Mouse (Mus musculus): ENCODE results near the gene Unc13d.

The Unc13d gene

DNA sequence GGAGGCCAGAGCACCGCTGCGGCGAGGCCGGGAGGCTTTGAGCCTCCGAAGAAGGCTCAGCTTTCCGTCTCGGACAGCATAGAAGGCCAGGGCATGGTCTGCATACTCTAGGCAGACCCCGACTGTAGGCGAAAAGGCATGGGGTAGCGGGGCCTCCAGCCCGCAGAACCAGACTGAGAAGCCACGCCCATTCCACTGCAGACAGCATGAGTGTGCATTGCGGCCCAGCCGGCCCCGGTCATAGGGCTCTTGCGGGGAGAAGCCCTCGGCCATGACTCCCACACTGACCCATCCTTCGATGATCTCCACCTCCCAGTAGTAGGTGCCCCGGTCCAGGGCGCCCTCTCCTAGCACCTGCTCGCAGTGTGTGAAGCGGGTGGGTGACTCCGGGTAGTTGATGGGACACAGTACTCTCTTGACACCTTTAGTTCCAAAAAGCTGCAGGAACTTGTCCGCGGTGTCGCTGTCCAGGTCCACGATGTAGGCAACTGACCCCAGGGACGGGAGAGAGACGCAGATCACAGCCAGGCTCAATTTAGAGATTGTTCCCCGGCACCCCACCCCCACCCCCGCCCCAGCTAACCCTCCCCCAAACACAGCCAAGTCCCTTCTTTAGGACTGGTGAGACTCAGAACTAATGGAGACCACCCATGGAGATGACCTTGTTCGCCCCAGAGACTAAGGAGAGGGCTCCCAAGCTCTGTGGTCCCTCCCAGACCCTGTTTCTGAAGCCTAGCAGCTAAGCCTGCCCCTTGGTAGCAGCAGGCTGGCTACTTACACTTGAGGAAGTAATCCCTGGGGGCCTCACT, 28.6 kb upstream of the Unc13d start:
- CTCF ChIA-PET: interaction anchor here in 3 of 4 experiments (0.6 to 2.1 kb wide), 12 partner anchors 9 to 1280 kb away, joined by 3 to 10 read pairs (median 3); partner anchors contain the start of gene Mrpl38 (in 1 of the 3)

DNA sequence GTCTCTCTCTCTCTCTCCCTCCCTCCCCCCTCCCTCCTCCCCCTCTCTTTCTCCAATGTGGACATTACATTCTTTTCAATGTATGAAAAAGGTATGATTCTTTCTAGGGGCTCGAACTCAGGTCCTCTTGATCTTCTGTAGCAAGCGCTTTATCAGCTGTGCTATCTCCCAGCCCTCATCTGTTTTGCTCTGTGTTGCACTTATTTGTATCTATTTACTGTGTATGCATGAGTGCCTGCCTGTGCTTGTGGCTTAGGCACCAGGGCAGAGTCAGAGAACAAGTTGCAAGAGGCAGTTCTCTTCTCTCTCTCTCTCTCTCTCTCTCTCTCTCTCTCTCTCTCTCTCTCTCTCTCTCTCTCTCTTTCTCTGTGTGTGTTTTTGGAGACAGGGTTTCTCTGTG, 27.3 kb upstream of the Unc13d start:
- ChIA-PET CTCF (interaction anchor here in 3 of 4 experiments (0.6 to 1.4 kb wide), 7 partner anchors 10 to 396 kb away, joined by 3 to 7 read pairs (median 4); no protein-coding TSS in a partner anchor), POLR2A (interaction anchor here in 3 of 4 experiments (0.7 to 4.5 kb wide), 7 partner anchors 11 to 1916 kb away, joined by 3 to 41 read pairs (median 4); no protein-coding TSS in a partner anchor)

More for the DNA sequence above, 28.6 kb upstream of the Unc13d start:
- POLR2A ChIA-PET: interaction anchor here in 3 of 4 experiments (0.6 to 4.2 kb wide), 23 partner anchors 8 to 226 kb away, joined by 3 to 44 read pairs (median 4); partner anchors contain the start of genes Mrpl38 (in 2 of the 3), Unk (in 1 of the 3) and Wbp2 (in 1 of the 3)

DNA sequence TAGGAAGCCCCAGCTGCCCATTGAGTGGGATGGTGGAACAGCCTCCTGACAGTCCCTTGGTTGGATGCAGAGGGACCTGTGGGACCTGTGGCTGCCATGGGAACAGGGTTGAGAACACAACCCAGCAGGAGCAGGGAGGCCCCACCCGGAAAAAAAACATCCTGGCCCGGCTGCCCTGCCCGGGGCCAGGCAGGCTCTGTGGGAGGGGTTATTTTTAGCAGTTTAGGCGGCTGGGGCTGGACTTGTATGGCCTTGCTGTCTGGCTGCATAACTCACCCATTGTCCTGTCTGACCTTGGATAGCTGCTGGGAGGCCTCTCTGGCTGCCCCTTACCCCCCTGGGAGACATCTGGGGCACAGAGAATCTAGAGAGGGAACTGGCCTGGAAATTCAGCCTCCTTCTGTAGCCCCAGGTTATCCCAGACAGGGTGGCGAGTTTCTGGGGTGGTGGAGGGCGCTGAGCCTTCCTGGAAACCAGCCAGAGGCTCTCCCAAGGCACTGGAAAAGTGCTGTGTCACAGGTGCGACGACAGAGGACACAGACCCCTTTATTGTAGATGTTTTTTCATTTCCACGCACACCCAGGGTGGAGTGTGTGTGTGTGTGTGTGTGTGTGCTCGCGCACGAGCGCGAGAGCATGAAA, 26.4 kb upstream of the Unc13d start:
- CTCF ChIA-PET: interaction anchor here (0.5 to 1.4 kb wide), 9 partner anchors 13 to 386 kb away, joined by 3 to 5 read pairs (median 4); partner anchors contain the start of gene Mrpl38 (in 1 of the 4)
- POLR2A ChIA-PET: interaction anchor here in 3 of 4 experiments (0.6 to 4.5 kb wide), 32 partner anchors 7 to 1916 kb away, joined by 3 to 41 read pairs (median 3); partner anchors contain the start of genes Wbp2 (in 2 of the 3), Caskin2 (in 1 of the 3), Mrpl38 (in 1 of the 3) and Smim6 (in 1 of the 3)

DNA sequence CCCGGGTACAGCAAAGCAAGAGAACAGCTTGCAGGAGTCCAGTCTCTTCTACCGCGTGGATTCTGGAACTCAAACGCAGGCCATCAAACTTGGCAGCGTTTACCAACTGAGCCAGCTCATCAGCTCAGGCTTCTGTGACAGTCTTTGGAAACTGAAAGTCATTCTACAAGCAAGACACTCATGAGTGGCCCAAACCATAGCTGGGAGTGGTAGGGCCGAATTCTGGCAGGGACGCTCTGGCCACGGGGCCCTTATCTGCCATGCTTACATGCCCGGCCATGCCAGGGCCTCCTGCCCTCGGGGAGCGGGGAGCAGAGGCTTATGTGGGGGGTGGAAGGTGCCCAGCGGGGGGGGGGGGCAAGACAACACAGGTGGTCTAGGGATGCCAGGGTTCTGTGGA, 25.8 kb upstream of the Unc13d start:
- ChIA-PET CTCF (interaction anchor here in 3 of 4 experiments (0.5 to 1.4 kb wide), 4 partner anchors 14 to 1210 kb away, joined by 3 to 5 read pairs (median 4); partner anchors contain the start of gene Mrpl38 (in 1 of the 3)), POLR2A (interaction anchor here in 3 of 4 experiments (0.6 to 4.5 kb wide), 25 partner anchors 8 to 1870 kb away, joined by 3 to 41 read pairs (median 3); partner anchors contain the start of genes Wbp2 (in 2 of the 3), Caskin2 (in 1 of the 3), Mrpl38 (in 1 of the 3) and Trim47 (in 1 of the 3))

DNA sequence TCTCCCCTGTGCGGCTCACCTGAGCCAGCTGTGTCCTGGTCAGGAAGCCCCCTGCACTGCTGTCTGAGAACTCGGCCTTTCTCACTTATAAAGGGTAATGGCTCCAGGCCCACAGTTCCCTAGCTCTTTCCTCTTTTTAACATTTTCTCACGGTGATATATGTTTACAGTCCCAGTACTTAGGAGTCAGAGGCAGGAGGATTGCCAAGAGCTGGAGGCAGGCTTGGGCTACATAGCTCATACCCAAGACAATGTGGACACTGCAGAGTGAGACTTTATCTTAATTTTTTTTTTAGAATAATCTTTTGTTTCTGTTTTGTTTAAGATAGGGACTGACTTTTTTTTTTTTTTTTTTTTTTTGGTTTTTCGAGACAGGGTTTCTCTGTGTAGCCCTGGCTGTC, 24.7 kb upstream of the Unc13d start:
- CTCF ChIA-PET: interaction anchor here (0.5 to 1.9 kb wide), 11 partner anchors 9 to 398 kb away, joined by 3 to 6 read pairs (median 4); partner anchors contain the start of gene Mrpl38 (in 2 of the 4)
- POLR2A ChIA-PET: interaction anchor here (0.5 to 4.5 kb wide), 40 partner anchors 9 to 312 kb away, joined by 3 to 41 read pairs (median 4); partner anchors contain the start of genes Mrpl38 (in 3 of the 4), Recql5 (in 1 of the 4), Sap30bp (in 1 of the 4) and Unc13d (in 1 of the 4)

DNA sequence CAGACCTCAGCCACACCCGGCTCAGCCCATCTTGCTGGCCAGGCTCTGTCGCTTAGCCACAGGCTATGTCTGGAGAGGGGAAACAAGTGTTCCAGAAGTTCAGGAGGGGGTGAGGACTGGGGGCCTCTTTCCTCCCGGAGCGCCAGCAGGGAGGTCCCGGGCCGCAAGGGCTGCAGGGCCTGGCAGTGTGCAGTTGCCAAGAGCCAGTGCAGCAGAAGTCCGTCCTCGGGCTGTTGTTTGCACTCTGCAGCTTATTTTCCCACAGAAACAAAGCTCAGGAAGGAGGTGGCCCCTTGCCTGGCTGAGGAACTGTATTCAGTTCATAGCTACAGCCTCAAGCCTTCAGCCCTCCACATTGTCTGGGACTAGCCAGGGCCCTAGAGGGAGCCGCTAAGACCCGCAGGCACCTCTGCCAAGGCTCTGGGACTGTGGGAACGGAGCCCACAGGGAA, 24.2 kb upstream of the Unc13d start:
- CTCF ChIA-PET: interaction anchor here (0.5 to 1.9 kb wide), 13 partner anchors 9 to 399 kb away, joined by 3 to 6 read pairs (median 3); partner anchors contain the start of gene Mrpl38 (in 2 of the 4)

DNA sequence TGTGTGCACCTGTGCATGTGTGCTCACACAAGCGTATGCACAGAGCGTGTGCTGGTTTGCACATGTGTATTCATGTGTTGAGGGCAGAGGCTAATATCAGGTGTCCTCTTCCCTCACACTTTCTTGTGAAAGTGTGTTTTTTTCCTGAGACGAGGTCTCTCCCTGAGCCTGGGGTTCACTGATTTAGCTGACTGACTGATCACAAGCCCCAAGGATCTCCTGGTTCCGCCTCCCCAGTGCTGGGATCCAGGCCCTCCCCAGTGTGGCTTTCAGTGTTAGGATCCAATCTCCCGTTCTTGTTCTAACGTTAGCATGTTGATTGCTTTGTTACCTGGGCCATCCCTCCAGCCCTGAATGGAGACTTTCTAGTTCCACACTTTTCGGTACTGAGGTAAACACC, 23.1 kb upstream of the Unc13d start:
- ChIA-PET CTCF (interaction anchor here in 2 of 4 experiments (0.6 to 1.0 kb wide), 3 partner anchors 12 to 57 kb away, joined by 3 read pairs; no protein-coding TSS in a partner anchor), POLR2A (interaction anchor here in 2 of 4 experiments (0.7 to 2.1 kb wide), 7 partner anchors 8 to 201 kb away, joined by 3 to 5 read pairs (median 3); partner anchors contain the start of genes Mrpl38 (in 1 of the 2), Smim5 (in 1 of the 2) and Wbp2 (in 1 of the 2))

More for the DNA sequence above, 24.2 kb upstream of the Unc13d start:
- POLR2A ChIA-PET: interaction anchor here (0.6 to 4.5 kb wide), 40 partner anchors 8 to 313 kb away, joined by 3 to 41 read pairs (median 4); partner anchors contain the start of genes Mrpl38 (in 3 of the 4), Recql5 (in 1 of the 4), Sap30bp (in 1 of the 4) and Smim5 (in 1 of the 4)

DNA sequence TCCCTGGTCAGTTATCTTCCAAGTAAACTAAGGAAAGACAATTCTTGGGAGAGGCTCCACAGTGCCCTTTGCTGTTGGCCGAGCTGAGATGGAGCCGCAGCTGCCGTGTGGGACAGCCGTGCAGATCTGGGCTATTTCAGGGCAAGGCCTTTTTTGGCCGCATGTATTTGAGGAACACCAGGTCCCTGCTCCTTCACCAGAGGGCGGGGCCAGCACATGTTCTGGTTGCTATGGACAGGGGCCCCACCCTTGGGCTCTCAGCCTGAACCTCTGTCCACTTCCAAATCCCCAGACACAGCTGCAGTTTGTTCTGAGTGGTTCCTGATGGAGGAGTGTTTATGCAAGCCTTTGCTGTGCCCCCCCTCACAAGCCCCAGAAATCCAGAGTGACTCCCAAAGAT, 22.6 kb upstream of the Unc13d start:
- ChIA-PET POLR2A (interaction anchor here in 2 of 4 experiments (0.6 to 3.4 kb wide), 5 partner anchors 9 to 473 kb away, joined by 3 to 19 read pairs (median 3); partner anchors contain the start of gene Mrpl38 (in 1 of the 2)), CTCF (interaction anchor here in 1 of 4 experiments (1.0 to 1.1 kb wide), 2 partner anchors 9 to 12 kb away, joined by 3 to 5 read pairs; no protein-coding TSS in a partner anchor)

DNA sequence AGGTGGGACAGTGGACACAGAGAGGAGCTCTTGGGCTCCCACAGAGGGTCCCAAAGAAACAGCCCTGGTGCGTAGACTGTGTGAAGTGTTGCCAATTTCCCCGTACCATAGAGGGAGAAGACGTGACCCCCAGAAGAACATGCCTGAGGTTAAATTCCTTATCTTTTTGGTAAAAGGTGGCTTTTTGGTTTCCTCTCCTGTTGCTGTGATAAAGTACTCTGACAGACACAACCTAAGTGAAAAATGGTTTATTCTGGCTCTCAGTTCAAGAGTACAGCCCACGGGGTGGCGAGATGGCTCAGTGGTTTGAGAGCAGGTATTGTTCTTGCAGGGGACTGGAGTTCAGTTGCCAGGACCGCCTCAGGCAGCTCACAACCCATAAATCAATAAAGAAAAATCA, 21.7 kb upstream of the Unc13d start:
- POLR2A ChIA-PET: interaction anchor here in 3 of 4 experiments (0.6 to 3.4 kb wide), 14 partner anchors 8 to 333 kb away, joined by 3 to 19 read pairs (median 4); partner anchors contain the start of gene Mrpl38 (in 1 of the 3)
- CTCF ChIA-PET: interaction anchor here in 1 of 4 experiments (0.6 to 1.1 kb wide), 3 partner anchors 10 to 229 kb away, joined by 3 to 5 read pairs (median 3); no protein-coding TSS in a partner anchor

DNA sequence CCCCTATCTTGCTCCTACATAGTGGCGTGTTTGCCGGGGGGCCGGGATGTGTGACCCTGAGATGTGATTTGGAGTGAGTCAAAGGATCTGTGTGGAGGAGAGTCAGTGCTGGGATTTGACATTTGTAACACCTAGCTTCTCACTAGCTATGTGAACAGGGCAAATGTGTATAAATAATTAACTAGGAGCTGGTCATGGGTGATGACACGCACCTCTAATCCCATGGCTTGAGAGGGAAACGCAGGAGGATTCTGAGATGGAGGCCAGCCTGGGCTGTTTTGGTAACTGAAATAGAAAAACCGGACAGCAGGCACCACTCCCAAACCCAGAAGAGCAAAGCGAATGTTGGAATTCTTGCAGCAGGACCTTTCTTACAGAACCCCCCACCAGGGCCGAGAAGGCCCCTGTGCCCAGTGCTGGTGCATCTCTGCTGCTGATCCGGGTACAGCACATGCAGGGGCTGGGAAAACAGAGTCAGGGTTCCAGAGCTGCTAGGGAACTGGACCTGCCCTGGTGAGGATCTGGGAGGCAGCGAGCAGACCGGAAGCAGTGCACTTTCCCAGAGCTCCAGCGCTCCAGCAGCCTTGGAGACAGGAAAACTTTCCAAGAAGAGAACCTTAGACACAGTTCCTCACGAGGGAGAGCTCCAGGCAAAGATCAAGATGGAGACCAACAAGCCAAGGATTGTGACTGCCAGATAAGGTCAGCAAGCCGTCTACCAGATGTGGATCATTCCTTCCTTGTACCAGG, 21.1 kb upstream of the Unc13d start:
- ChIA-PET CTCF (interaction anchor here in 2 of 4 experiments (0.5 to 2.8 kb wide), 6 partner anchors 8 to 228 kb away, joined by 3 to 10 read pairs (median 3); partner anchors contain the start of gene Mrpl38 (in 1 of the 2)), POLR2A (interaction anchor here in 3 of 4 experiments (0.6 to 3.4 kb wide), 18 partner anchors 8 to 486 kb away, joined by 3 to 19 read pairs (median 4); partner anchors contain the start of genes Mif4gd (in 1 of the 3), Mrpl38 (in 1 of the 3) and Wbp2 (in 1 of the 3))

DNA sequence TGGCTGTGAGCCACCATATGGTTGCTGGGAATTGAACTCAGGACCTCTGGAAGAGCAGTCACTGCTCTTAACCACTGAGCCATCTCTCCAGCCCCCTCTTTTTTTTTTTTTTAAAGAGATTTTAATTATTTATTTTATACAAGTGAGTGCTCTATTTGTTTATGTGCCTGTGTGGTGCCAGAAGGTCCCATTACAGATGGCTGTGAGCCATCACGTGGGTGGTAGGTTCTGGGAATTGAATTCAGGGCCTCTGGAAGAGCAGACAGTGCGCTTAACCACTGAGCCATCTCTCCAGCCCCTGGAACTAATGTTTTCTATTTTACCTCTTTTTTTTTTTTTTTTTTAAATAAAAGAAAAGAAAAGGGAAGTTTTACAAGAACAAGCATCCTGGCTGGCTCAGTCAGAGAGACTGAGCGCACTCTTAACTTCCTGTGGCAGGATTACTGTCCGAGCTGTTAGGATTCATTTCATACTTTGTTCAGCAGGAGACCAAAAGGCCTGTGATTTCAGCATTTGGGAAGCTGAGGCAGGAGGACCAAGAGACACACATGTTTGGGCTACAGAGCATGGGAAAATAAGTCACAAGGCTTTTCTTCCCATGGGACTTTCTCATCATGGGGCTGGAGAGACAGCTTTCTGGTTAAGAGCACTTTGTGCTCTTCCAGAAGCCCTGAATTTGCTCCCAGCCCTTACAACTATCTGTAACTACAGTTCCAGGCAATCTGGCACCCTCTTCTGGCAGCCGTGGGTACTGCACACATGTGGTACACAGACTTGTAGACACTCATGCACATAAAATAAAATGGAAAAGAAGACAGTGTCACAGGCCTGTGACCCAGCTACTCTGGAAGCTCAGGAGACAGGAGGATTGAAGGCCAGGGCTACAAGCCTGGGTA, 18.7 kb upstream of the Unc13d start:
- POLR2A ChIA-PET: interaction anchor here in 3 of 4 experiments (0.6 to 3.1 kb wide), 16 partner anchors 9 to 927 kb away, joined by 3 to 11 read pairs (median 4); partner anchors contain the start of gene Wbp2 (in 1 of the 3)
- CTCF ChIA-PET: interaction anchor here (0.6 to 2.8 kb wide), 20 partner anchors 9 to 405 kb away, joined by 3 to 10 read pairs (median 3); partner anchors contain the start of gene Mrpl38 (in 2 of the 4)

DNA sequence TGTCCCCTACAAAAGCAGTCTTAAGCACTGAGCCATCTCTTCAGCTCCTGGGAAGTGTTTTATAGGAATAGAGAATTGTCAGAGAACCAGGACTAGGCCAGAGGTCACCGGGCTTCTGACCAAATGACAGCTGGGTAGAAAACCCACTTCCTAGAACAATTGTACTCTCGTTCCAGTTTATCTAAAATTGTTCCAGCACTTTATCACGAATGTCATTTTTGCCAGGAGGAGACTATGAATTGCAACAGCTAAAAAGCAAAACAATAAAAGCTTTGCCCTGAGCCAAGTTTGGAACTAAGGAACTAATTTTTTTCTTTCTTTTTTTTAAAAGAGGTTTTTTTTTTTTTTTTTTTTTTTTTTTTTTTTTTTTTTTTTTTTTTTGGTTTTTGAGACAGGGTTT, 17.8 kb upstream of the Unc13d start:
- POLR2A ChIA-PET: interaction anchor here in 1 of 4 experiments (2.5 to 3.1 kb wide), 2 partner anchors 9 to 71 kb away, joined by 10 to 11 read pairs; partner anchors contain the start of gene Wbp2
- CTCF ChIA-PET: interaction anchor here in 2 of 4 experiments (0.6 to 1.2 kb wide), 3 partner anchors 10 to 38 kb away, joined by 3 to 6 read pairs (median 3); no protein-coding TSS in a partner anchor

DNA sequence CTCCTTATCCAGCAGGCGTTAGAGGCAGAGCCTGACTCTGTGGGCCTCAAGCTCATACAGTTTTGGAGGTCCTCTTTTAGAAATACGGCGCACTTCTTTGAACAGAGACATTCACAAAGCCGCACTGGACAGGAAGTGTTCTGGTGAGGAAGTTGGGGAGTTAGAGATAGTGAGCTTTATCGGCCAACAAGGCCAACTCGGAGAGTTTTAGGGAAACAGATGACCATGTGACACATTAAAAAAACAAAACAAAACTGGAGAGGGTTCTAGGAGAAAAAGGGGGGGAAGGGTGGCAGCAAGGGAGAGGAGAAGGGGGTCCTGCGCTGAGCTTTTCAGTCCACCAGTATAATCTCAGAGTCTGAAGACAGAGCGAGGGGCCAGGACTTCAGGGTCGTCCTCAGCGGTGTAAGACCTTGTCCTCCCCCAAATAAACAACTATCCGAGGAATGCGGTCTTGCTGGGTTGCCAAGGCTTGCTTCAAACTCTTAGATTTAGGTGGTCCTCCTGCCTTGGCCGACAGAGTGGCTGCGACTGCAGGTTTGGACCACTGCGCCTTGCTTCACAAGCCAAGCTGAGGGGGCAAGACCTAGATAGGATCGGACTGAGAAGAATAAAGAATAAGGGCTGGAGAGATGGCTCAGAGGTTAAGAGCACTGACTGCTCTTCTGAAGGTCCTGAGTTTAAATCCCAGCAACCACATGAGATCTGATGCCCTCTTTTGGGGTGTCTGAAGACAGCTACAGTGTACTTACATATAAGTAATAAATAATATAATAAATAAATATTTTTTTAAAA, 16.2 kb upstream of the Unc13d start:
- CTCF ChIA-PET: interaction anchor here in 1 of 4 experiments (0.9 to 1.4 kb wide), 4 partner anchors 8 to 154 kb away, joined by 3 to 6 read pairs (median 4); no protein-coding TSS in a partner anchor
- POLR2A ChIA-PET: interaction anchor here in 3 of 4 experiments (0.6 to 1.3 kb wide), 16 partner anchors 8 to 480 kb away, joined by 3 to 8 read pairs (median 3); partner anchors contain the start of gene Mrpl38 (in 1 of the 3)

DNA sequence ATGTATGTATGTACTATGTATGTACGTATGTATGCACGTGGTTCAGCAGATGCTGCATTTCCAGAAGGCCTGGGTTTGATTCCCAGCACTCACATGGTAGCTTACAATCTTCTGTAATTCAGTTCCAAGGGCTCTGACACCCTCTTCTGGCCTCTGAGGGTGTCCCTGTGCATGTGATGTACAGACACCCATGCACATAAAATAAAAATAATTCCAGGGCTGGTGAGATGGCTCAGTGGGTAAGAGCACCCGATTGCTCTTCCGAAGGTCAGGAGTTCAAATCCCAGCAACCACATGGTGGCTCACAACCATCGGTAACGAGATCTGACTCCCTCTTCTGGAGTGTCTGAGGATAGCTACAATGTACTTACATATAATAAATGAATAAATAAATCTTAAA, 15.2 kb upstream of the Unc13d start:
- ChIA-PET CTCF (interaction anchor here in 1 of 4 experiments (0.9 to 1.4 kb wide), 4 partner anchors 9 to 153 kb away, joined by 3 to 6 read pairs (median 4); no protein-coding TSS in a partner anchor), POLR2A (interaction anchor here in 2 of 4 experiments (0.5 to 1.3 kb wide), 9 partner anchors 10 to 286 kb away, joined by 3 to 8 read pairs (median 5); partner anchors contain the start of gene Mrpl38 (in 1 of the 2))

Measured in embryonic stem cell, embryonic (primary cell).